Mouse (Mus musculus) stomach, postnatal 0 days (tissue): ENCODE measurements around the gene Il17re.
A peak's percentile ranks its signal among the peaks of the same experiment; 100 is the strongest.

ENCODE experiments used
- CTCF ChIP-seq: IDR thresholded peaks from 2 replicates; pipeline ENCODE4 v1.5.1; 2016; ENCODE audit warnings: antibody characterized with exemption, low read depth, mild to moderate bottlenecking, moderate library complexity
- EP300 ChIP-seq: optimal IDR thresholded peaks from 2 replicates; pipeline ENCODE3; 2016; ENCODE audit warnings: antibody characterized with exemption

- TF ChIP-seq CTCF (peak; percentile 58), EP300 (no peak)
These were observed 13.8 kb downstream of the Il17re start for GRCm38 (mm10) chr6:113472061-113472460.
